Mouse (Mus musculus): Measurements from ENCODE around the gene Pdap1.

DNA sequence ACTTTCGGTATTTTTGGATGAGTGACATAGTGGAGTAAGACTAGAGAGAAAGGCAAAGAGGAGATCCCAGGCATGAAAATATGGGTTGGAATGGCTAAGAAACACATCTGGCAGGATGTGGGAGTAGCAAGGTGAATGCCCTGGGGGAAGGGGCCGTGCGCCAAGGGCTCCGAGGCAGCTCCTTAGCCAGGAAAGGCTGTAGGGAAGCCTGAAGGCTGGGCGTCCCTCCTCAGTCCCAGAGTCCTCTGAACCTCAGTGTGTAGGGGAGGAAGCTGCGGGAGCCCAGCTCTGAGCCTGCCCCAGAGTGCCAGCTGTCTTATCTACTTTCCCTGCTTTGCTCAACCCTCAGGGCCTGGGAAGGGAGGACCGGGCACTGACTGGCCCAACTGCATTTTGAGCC, 19.1 kb downstream of the Pdap1 start:
- TF ChIP-seq MAFK (IDR thresholded peaks at IDR 0.05; ENCODE audit: insufficient read depth, low read depth, low read length) (no peak), ZC3H11A (IDR thresholded peaks at IDR 0.05; ENCODE audit: borderline replicate concordance, low read depth, low read length) (no peak), CHD2 (IDR thresholded peaks at IDR 0.05; ENCODE audit: low read depth, low read length) (no peak), ZNF384 (IDR thresholded peaks at IDR 0.05; ENCODE audit: low read depth, low read length) (no peak), HCFC1 (IDR thresholded peaks at IDR 0.05; ENCODE audit: borderline replicate concordance, insufficient read depth, low read length) (no peak)

Measured in ES-E14 (cell line).